Mouse (Mus musculus): ENCODE data around the gene Dcaf4.

Dcaf4 gene

DNA sequence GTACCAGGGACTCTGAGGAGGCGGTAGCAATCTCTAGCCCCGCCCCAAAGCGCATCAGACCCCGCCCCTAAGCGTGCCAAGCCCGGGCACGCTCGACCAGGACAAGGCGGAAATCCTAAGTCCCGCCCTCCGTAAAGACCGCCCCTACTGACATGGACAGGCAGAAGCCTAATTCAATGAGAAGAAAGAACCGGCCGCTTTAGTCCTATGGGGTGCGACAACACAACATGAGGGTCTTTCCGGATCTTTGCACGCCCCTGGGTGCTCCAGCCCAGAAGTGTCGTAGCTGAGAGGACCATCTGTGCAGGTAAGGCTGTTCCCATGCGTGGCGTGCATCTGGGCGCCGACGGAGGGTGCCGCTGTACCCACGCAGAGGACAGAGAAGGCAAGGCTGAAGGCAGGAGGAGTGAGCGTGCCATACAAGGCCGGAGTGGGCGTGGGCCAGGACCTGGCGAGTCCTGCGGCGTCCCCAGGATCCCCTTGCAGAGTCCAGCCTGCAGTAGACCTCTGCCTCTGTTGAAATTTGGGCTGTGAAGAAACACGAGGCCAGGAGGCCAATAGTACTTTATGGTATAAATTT, at the start of gene Dcaf4:
Gene Dcaf4, plus strand, starts transcription at position 156 of the 580 bp plus-strand sequence.
- in situ Hi-C loops (cut with MboI, MseI): no loop called here

DNA sequence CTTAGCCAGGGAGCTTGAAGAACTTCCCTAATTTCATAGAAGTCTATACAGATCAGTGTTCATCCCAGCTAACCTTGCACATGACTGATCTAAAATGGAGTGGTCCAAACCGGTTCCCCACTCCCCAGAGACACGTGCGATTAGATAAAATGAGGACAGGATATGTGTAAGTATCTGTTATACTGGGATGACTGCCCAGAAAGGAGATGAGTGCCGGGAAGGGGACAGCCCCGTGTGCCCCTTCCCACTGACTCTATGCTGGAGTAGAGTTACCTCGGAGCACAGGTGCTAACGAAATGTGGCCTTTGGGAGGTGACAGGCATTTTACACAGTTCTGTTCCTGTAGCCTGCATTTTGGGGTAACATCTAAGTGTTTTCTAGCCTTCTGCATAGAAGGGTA, 48.5 kb upstream of the Dcaf4 start:
- in situ Hi-C loops (cut with MboI, MseI): loop anchor here (10.0 kb wide), 1 partner anchor 1057 kb away; no protein-coding TSS in a partner anchor

DNA sequence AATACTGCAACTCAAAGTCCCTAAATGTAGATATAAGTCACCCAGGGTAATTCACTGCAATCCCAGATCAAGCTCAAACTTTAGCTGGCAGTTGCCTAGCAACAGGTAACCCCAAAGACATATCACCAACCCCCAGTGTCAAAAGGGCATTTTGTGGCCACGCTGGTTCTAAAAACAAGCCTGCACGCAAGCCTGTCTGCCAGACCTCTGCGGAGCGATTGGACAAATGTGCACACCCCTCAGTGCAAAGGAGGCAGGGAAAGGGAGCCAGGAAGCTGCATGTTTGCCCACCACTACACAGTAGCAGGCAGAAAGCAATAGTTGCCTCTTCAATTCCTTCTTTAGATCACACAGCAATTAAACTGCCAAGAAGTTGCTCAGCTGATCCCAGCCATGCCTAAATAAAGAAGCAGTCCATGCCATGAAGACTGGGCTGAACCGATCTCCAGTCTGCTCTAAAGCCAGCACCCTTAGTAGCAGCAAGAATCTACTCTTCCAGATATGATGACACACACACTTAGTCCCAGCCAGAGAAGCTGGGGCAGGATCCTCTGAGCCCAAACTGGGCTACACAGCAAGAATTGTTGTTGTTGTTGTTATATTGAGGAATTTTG, 46.2 kb upstream of the Dcaf4 start:
- in situ Hi-C loops (cut with MboI, MseI): loop anchor here (10.0 kb wide), 1 partner anchor 1059 kb away; no protein-coding TSS in a partner anchor

DNA sequence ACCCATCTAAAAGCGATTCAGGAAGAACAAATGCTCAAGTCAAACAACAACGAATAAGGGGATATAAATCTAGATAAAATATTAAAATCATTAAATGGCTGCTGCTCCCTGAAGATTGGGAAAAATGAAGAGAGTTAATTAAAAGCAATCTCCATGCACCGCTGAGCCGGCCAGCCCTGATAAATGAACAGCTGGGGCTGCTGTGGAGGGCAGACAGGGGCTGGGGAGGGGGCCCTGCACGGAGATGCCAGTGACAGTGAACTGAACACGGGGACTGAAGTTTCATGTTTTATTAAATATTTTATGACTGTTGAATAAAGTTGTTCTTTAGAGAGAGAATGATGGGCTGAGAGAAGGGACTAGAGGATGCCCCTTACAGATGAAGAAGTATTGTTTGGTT, 44.8 kb upstream of the Dcaf4 start:
- in situ Hi-C loops (cut with MboI, MseI): loop anchor here (10.0 kb wide), 1 partner anchor 1061 kb away; no protein-coding TSS in a partner anchor

DNA sequence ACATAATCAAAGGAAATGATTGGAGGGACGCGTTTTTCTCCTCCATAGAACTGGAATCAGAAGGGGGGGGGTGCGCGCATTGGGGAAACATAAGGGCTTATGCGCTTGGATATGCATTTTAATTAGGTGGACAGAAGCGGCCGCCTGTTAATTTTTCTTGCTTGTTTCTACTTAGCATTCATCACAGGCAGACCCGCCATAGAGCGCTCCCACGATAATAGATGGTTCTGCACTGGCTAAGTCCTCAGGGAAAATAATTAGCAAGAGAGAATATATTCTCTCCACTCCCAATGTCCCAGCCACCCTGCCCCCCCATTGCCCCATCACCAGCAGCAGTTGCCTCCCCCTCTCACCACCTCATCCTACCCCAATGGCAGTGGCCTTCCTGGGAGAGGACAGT, 44.0 kb upstream of the Dcaf4 start:
- in situ Hi-C loops (cut with MboI, MseI): loop anchor here (10.0 kb wide), 1 partner anchor 1061 kb away; no protein-coding TSS in a partner anchor

- in situ Hi-C loops (cut with MboI, MseI): loop anchor here (10.0 kb wide), 1 partner anchor 1064 kb away; no protein-coding TSS in a partner anchor
These were observed 41.1 kb upstream of the Dcaf4 start for GRCm38 (mm10) chr12:83479140-83479539.

DNA sequence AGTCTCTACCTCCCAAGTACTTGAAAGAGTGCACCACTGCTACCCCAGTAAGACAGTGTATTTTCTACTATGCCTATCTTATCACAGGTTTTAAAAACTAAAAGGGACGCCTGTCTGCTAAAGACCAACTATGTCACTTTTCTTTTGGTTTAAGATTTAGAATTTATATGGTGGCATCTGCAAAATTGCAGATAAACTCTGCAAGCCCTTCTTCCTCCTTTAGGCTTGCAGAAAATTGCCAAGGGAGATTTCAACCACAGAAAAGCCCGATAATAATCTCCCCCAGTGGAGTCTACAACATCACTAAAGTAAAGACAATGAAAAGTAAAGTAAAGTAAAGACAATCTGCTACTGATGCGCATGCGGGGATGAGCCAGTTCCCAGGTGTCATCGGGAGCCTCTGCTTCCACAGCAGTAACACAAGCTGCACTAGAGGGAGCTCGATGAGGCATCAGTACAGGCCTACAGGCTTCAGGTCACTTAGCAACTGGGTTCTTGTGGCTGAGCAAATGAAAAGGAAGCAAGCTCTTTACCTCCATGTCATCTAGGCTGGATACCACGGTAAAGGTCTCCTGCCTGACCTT, 40.4 kb upstream of the Dcaf4 start:
- in situ Hi-C loops (cut with MboI, MseI): loop anchor here (10.0 kb wide), 1 partner anchor 1065 kb away; no protein-coding TSS in a partner anchor

- in situ Hi-C loops (cut with MboI, MseI): no loop called here
These were observed 38.8 kb upstream of the Dcaf4 start for GRCm38 (mm10) chr12:83481439-83481838.

DNA sequence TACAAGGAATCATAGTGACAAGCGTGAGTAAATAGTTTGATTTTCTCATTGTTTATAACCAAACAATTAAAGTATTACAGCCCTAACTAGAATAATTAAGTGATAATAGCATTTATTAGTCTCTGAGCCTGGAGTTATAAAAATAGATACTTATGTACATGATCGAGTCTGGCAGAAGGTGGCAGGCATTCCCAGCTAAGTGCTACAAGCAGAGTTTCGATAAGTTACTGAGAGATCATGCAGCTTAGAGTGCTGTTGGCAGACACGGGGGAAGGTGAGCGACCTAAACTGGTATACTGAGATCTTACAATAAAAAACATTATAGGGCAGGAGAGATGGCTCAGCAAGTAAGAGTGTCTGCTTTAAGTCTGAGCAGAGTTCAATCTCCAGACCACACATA, 36.6 kb upstream of the Dcaf4 start:
- in situ Hi-C loops (cut with MboI, MseI): no loop called here

DNA sequence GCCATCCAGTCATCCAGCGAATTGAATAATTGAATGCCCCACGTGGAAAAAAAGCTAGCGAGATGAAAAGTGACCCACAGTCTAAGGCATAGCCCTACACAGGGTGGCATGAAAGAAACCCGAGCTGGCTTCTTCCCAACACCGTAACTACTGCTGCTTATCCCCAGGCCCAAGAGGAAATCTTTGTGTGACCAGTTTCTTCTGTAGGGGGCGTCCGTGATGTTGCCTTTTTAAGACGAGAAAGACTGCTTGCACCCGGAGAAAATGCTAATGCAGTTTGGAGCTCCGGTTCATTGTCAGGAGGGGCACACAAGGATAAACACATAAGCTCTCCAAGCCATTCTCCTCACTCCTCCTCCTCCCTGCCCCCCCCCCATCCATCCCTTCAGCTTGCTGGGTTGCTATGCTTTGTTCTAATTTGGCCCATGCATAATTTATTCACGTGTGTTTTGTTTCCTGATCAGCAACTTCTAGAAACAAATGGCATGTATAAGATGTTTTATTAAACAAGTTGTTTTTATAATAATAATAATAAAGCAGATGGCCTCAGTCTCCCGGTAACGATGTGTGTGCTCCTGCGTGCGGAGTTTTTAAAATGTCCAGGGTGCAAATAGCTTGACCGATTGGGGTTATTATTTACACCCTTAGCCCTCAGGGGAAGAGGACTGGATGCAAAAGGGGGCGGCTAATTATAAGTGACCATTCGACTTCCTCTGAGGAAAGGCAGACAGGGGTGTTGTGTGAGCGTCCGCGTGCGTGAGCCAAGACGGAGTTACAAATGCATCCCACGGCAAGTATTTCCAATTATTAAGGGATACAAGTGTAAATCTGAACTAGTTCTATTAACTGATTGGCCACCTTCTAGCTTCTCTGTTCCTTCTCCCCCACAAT, 35.2 kb upstream of the Dcaf4 start:
- in situ Hi-C loops (cut with MboI, MseI): no loop called here

DNA sequence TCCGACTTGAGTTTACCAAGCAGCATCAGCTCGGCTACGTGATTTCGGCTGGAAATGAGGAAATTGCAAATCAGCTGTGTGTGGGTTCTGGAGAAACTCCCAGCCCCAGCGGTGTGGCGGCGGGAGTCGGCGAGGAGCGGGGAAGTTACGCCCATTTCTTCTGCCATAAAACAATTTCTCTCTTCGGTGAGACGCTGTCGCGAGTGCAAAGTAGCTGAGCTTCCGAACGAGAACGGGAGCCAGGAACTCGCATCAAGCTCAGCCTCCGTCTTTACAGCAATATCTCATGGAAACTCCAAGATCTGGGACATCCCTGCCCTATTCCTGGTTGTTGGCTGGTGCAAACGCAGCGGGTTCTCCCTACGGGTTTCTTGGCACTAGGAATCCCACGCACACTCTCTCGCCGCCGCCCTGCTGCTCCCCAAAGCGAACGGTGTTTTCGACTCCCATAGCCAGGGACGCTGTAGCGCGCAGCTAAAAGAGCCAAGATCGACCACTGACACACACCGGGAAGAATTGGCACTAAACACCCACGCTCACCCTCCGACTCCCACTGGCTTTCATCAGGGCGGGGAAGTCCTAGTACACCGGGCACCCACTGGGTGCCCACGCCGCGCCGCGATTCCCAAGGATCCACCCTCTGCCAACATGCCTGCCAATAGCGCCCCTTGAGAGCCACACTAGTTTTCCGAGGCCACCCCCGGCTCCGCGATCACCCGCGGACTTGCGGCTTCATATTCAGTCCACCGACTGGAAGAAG, 34.2 kb upstream of the Dcaf4 start:
- in situ Hi-C loops (cut with MboI, MseI): no loop called here

DNA sequence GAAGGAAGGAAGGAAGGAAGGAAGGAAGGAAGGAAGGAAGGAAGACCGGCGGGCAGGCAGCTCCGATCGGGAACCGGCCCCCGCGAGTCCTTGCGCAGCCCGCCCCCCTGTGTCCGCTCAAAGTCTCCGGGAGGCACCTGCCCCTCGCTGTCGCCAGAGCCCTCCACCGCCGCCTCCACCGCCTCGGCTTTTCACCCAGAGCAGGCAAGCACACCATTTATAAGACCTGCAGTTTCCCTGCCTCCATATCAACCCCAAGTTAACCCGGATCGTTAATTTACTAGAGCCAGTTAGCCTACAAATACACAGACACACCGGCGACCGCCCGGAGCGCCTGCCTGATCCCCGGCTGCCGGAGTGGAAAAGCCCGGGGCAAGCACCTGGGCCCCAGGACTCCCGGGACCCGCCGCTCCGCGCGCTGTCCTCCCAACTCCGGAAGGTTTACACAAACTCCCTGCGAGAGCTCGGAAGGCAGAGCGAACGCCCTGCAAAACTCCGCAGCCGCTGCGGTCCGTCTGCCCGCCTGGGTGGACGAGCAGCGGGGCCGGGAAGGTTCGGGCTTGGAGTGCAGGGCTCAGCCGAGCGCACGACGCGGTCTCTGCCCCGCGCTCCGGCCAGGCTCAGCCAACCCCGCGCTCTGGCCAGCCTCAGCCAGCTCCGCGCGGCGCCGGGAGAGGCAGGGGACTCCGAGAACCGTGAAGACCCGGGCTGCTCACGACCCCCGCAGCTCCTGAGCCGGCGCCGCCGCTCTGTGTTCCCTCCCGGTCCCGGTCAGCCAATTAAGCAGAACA, 33.4 kb upstream of the Dcaf4 start:
- in situ Hi-C loops (cut with MboI, MseI): no loop called here

DNA sequence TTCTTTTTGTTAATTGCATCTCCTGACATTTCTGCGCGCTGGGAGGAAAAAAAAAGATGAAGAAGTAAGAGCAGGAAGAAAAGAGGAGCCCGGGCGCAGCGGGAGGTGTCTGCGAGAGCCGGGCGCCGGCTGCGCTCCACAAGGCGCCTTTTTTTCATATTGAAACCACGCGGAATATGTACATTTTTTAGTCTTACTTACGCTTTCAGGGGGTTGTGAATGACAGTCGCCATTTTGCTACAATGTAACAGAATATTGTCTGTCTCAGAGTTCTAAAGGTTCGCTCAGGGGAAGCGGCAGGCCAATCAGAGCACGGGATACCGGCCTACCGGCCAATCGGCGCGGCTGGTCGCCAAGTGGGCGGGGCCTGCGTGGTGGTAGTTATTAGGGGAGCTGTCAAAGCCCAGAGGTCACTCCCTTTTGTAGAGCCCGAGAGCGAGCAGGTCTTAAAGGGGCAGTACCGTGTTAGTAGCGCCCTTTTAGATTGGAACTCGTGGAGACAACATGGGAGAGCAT, 32.7 kb upstream of the Dcaf4 start, which contains the start of gene Dpf3:
Gene Dpf3, minus strand, starts transcription at position 241 of the 516 bp plus-strand sequence.
- in situ Hi-C loops (cut with MboI, MseI): no loop called here

DNA sequence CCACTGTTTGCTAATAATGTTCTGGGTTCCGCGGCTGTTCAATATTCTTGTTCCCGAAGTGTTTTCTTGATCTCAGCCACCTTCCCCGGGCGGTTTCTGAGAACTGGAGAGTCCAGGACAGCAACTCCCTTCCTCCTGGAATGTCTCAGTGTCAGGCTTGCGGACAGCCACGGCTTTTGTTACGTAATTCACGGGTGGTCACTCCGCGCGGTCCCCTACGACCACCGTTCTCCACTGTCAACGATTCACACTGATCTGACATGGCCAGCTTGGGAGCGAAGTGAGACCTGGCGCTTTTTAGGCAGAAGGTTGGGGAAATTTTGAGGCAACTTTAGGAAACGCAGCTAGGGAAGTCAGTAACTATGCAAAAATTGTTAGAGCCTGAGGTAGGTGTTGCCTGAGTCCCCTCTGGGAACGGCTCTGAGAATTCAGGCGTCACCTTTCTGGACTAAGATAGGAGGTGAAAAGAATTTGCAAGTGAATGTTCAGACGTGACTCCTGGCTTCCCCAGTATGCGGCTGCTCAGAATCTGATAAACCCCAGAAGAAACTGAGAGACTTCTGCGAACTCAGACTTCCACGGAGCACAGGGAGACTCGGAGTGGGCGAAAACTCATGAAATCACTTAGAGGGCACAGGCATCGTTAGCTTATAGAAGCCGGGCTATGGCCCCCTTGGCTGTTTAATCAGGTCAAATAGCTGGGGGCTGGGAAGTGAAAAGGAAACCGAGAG, 31.9 kb upstream of the Dcaf4 start:
- in situ Hi-C loops (cut with MboI, MseI): no loop called here

GRCm38 (mm10) chr12:83489748-83490147, 30.5 kb upstream of the Dcaf4 start:
- in situ Hi-C loops (cut with MboI, MseI): loop anchor here (5.0 kb wide), 1 partner anchor 382 kb away; no protein-coding TSS in a partner anchor

- in situ Hi-C loops (cut with MboI, MseI): loop anchor here (5.0 kb wide), 1 partner anchor 384 kb away; no protein-coding TSS in a partner anchor
These were observed 28.7 kb upstream of the Dcaf4 start for GRCm38 (mm10) chr12:83491609-83492008.

DNA sequence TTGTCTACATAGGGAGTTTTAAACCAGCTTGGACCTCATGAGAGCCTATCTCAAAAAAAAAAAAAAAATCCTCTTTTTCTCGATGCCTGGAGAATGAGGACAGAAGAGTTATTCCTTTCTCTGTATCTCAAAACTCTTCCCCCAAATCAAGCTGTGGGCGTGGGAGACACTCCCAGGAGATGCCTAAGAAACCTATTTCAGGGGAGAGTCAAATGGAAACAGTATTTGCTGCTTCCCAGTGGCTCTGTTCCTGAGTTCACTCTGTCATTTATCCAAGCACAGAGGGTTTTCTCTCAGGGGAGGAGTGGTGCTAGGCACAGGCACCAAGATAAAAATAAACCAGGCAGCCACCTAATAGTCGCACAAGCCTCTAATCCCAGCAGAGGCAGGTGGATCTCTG, 27.5 kb upstream of the Dcaf4 start:
- in situ Hi-C loops (cut with MboI, MseI): loop anchor here (5.0 kb wide), 1 partner anchor 386 kb away; no protein-coding TSS in a partner anchor

DNA sequence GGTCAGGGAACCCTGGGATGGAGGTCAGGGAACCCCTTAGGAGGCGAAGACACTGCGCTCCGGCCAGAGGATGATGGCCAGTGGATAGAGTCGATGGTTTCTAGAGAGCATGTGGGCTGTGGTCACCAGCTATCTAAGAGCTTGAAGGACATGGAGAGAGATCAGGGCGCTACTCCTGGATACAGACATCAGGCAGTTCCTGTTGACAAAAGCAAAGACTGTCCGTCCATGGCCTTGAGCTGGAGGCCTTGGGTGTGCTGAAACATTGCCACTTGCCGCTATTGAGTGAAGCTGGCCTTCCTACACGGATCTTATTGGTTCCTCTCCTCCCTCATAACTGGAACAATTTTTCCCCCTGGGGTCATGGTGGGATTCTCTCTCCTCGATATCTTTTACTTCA, 26.1 kb upstream of the Dcaf4 start:
- in situ Hi-C loops (cut with MboI, MseI): loop anchor here (5.0 kb wide), 1 partner anchor 387 kb away; no protein-coding TSS in a partner anchor
